Mouse (Mus musculus) hindbrain, embryonic 10.5 days (tissue): ENCODE results near the gene Stk4. TPM values are rescaled to one million over a fixed set of nuclear protein-coding genes. Genes with fewer than 3 reads are reported as not detected.

Experiments used
- DNase-seq: peaks from one replicate; pipeline ENCODE4 v3.0.0-alpha.2; 2017; ENCODE audit warnings: low spot score
- H3K27ac ChIP-seq: fragments of 300-500 bp; sonication (generic); 2 replicates; pipeline ENCODE4 v1.5.1; 2016; ENCODE audit warnings: mild to moderate bottlenecking, moderate library complexity
- H3K27me3 ChIP-seq: fragments of 300-500 bp; sonication (generic); 2 replicates; pipeline ENCODE4 v1.6.1; 2016; ENCODE audit warnings: mild to moderate bottlenecking; ENCODE audit not compliant: poor library complexity, insufficient read depth, severe bottlenecking
- H3K36me3 ChIP-seq: fragments of 300-500 bp; sonication (generic); 2 replicates; pipeline ENCODE4 v1.6.1; 2016; ENCODE audit warnings: mild to moderate bottlenecking, moderate library complexity
- H3K4me1 ChIP-seq: fragments of 300-500 bp; sonication (generic); replicated peaks from 2 replicates; pipeline ENCODE4 v1.6.1; 2016; ENCODE audit warnings: mild to moderate bottlenecking
- H3K4me3 ChIP-seq: fragments of 300-500 bp; sonication (generic); 2 replicates; pipeline ENCODE4 v1.5.1; 2016; ENCODE audit warnings: mild to moderate bottlenecking, moderate library complexity
- H3K9me3 ChIP-seq: fragments of 300-500 bp; sonication (generic); 2 replicates; pipeline ENCODE4 v1.6.1; 2016; ENCODE audit warnings: mild to moderate bottlenecking, moderate library complexity
- WGBS: fragments of 180-500 bp; shearing (Covaris S2); methylation state at CpG from one replicate; pipeline ENCODE4 v1.1.7; 2016; 5-methylcytosine and 5-hydroxymethylcytosine counted together
- polyA plus RNA-seq: library from polyadenylated mRNA; unstranded; fragments of >200 nt; fragmentation: Nextera tagmentation; extraction: Ambion mirVana; gene quantifications from 2 replicates; pipeline ENCODE4 v1.2.1, GENCODE M21; 2016

The Stk4 gene
- polyA plus RNA-seq, 1 experiment from 2014 or later = 30.8 TPM

DNA sequence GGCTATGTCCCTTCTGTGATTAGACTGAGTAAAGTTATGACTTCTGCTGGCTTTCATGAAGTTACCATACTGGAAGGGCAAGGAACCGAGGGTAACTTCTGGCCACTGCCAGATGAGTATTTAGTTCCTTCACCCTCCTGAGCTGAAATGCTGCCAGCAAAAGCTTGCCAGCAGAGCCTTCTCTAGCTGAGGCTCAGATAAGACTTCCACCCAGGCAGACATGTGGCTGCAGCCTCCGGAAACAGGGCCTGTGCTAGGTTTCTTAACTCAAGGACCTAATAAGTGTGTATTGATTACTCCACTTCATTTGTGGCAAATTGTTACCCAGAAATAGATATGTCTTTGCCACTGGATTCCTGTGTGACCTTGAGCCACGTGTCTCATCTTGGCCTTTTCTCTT, 103.3 kb downstream of the Stk4 start:
- Histone ChIP-seq H3K4me3 (no peak overlapping the region), H3K27ac (no peak overlapping the region), H3K4me1 (peaks cover 23% of the 10 kb centered on the region), H3K9me3 (no peaks in the 10 kb centered on the region), H3K36me3 (no peaks in the 10 kb centered on the region), H3K27me3 (peaks cover 70% of the 10 kb centered on the region)
- no peak for DNase-seq
- 78% methylated on average over 3 of the region's 3 CpGs for WGBS

- H3K9me3 ChIP-seq = no peaks in the 10 kb centered on the region
- H3K4me1 ChIP-seq = peaks cover 19% of the 10 kb centered on the region
- H3K36me3 ChIP-seq = no peaks in the 10 kb centered on the region
- 79% methylated on average over 8 of the region's 8 CpGs for WGBS
- H3K4me3 ChIP-seq = no peak overlapping the region
- H3K27ac ChIP-seq = no peak overlapping the region
- H3K27me3 ChIP-seq = peaks cover 56% of the 10 kb centered on the region
- no peak for DNase-seq
Measured at GRCm38 (mm10) chr2:164174649-164175395, 104.7 kb downstream of the Stk4 start.

GRCm38 (mm10) chr2:164175850-164176249, 105.7 kb downstream of the Stk4 start:
- Histone ChIP-seq H3K4me1 (peaks cover 8% of the 10 kb centered on the region), H3K27ac (no peak overlapping the region), H3K27me3 (peaks cover 46% of the 10 kb centered on the region), H3K9me3 (no peaks in the 10 kb centered on the region), H3K36me3 (no peaks in the 10 kb centered on the region), H3K4me3 (no peak overlapping the region)
- no peak for DNase-seq
- WGBS = 86% methylated on average over 3 of the region's 3 CpGs

GRCm38 (mm10) chr2:164177831-164178230, 107.7 kb downstream of the Stk4 start:
- 85% methylated on average over 5 of the region's 5 CpGs for WGBS
- Histone ChIP-seq H3K27ac (no peak overlapping the region), H3K27me3 (peaks cover 26% of the 10 kb centered on the region), H3K4me3 (no peak overlapping the region), H3K36me3 (no peaks in the 10 kb centered on the region), H3K9me3 (no peaks in the 10 kb centered on the region), H3K4me1 (no peaks in the 10 kb centered on the region)
- DNase-seq = no peak

DNA sequence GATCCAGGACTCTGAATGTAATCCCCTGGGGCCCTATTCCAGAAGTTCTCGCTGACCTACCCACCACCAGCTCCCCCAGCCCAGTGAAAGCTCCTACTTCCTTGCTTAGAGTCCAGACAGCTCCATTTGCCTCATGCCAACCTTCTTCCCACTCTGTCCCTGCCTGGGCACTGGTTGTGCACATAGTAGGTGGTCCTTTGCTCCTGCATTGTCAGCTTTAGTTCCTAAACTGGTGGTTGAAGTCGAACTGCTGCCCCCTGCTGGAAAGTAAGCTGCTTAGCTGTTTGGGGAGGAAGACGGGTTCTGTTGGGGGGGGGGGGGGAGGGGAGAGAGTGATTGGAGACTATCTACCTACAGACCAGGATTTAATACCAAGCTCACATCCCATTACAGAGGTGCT, 110.0 kb downstream of the Stk4 start:
- H3K27ac ChIP-seq = no peak overlapping the region
- H3K9me3 ChIP-seq = no peaks in the 10 kb centered on the region
- no peak for DNase-seq
- H3K4me3 ChIP-seq = no peak overlapping the region
- no peaks in the 10 kb centered on the region for H3K36me3 ChIP-seq
- 0 out of 2 replicates have a peak, but pooled peaks cover 6% of the 10 kb centered on the region for H3K4me1 ChIP-seq
- 46% methylated on average over 3 of the region's 3 CpGs for whole genome bisulfite sequencing
- H3K27me3 ChIP-seq = 0 out of 2 replicates have a peak, but pooled peaks cover 4% of the 10 kb centered on the region

DNA sequence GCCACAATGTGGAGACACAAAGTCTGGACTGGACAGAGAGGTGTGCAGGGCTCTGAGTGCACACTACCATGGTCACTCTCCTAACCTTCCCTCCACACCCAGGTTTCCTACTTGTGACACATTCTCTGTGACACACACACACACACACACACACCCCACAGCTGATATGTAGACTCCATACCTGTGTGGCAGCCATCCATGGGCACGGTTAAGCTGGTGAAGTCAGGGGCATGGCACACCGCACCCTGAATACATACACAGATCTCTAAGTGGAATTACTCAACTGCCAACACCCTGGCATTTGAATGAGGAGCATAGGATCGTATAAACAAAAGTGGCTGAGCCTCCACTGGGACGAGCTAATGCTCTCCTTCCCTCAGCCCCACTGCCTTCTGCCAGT, 110.6 kb downstream of the Stk4 start:
- Histone ChIP-seq H3K9me3 (no peaks in the 10 kb centered on the region), H3K27me3 (0 out of 2 replicates have a peak, but pooled peaks cover 4% of the 10 kb centered on the region), H3K4me3 (no peak overlapping the region), H3K4me1 (0 out of 2 replicates have a peak, but pooled peaks cover 6% of the 10 kb centered on the region), H3K36me3 (no peaks in the 10 kb centered on the region), H3K27ac (no peak overlapping the region)
- DNase-seq = no peak
- WGBS = 93% methylated on average over 4 of the region's 4 CpGs

- WGBS = 81% methylated on average over 7 of the region's 7 CpGs
- DNase-seq = no peak
Measured at GRCm38 (mm10) chr2:164182692-164183255, 112.7 kb downstream of the Stk4 start, which contains the start of gene Wfdc5. Wfdc5 (minus strand) TSS chr2:164182742.

DNA sequence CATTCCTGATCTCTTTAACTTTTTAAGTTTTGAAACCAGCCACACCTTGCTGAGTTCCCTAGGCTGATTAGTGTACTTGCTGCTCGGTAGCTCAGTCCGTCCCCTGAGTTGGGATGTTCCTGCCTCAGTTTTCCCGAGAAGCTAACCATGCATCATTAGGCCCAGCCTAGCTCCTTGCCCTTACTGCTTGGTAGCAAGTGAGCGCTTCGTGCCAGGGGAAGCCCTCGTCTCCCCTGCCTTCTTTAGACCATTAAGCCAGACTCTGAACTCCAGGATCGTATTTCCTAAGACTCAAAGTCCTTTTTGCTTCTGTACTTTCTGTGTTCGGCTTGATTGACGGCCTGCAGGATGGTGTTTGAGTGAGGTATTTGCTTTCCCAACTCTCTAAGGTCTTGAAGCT, 113.2 kb downstream of the Stk4 start:
- Histone ChIP-seq H3K4me1 (0 out of 2 replicates have a peak, but pooled peaks cover 6% of the 10 kb centered on the region), H3K9me3 (no peaks in the 10 kb centered on the region), H3K27me3 (no peaks in the 10 kb centered on the region), H3K4me3 (no peak overlapping the region), H3K36me3 (no peaks in the 10 kb centered on the region), H3K27ac (no peak overlapping the region)
- 74% methylated on average over 9 of the region's 9 CpGs for WGBS
- no peak for DNase-seq

More at GRCm38 (mm10) chr2:164182692-164183255, 112.7 kb downstream of the Stk4 start, which contains the start of gene Wfdc5:
- H3K36me3 ChIP-seq = no peaks in the 10 kb centered on the region
- H3K27ac ChIP-seq = no peak within 1 kb of the TSS
- H3K4me3 ChIP-seq = no peak within 1 kb of the TSS
- H3K27me3 ChIP-seq = no peaks in the 10 kb centered on the region
- H3K4me1 ChIP-seq = 0 out of 2 replicates have a peak, but pooled peaks cover 6% of the 10 kb centered on the region
- no peaks in the 10 kb centered on the region for H3K9me3 ChIP-seq

DNA sequence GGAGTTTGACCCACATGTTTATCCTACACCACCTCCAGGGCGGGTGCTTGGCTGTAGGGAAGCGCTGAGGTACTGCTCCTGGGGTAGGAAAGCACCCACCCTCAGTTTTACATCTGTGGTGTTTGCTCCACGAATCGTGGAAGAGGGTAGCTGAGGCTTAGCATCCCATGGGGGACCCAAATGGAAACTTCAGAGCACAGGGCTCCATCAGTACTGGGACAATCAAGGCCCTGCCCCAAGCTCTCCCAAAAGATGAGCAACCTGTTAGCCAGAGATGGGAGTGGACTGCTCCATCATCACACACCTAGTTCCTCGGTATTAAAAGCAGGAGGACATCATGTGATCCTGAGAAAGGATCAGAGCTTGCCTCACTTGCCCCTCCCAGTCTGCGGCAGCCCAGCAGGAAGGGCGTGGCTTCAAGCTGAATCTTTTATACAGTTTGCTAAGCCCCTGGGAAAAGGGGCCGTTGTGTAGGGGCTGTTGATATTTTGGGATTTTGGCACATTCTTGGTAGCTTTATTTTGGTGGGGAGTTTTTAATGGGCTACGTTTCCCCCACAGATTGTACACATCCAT, 114.1 kb downstream of the Stk4 start:
- Histone ChIP-seq H3K4me3 (no peak overlapping the region), H3K27ac (no peak overlapping the region), H3K36me3 (no peaks in the 10 kb centered on the region), H3K27me3 (no peaks in the 10 kb centered on the region), H3K9me3 (no peaks in the 10 kb centered on the region), H3K4me1 (0 out of 2 replicates have a peak, but pooled peaks cover 6% of the 10 kb centered on the region)
- WGBS = 46% methylated on average over 9 of the region's 9 CpGs
- DNase-seq = no peak

GRCm38 (mm10) chr2:164188722-164189121, 118.6 kb downstream of the Stk4 start:
- peak; percentile 10 for DNase-seq
- Histone ChIP-seq H3K27ac (no peak overlapping the region), H3K27me3 (peaks cover 9% of the 10 kb centered on the region), H3K9me3 (no peaks in the 10 kb centered on the region), H3K36me3 (no peaks in the 10 kb centered on the region), H3K4me3 (no peak overlapping the region), H3K4me1 (0 out of 2 replicates have a peak, but pooled peaks cover 6% of the 10 kb centered on the region)
- WGBS = 29% methylated on average over 5 of the region's 5 CpGs

GRCm38 (mm10) chr2:164190576-164190975, 120.5 kb downstream of the Stk4 start, which contains the start of gene Wfdc12:
Wfdc12 (minus strand) TSS chr2:164190608.
- Histone ChIP-seq H3K9me3 (no peaks in the 10 kb centered on the region), H3K27ac (no peak within 1 kb of the TSS), H3K4me3 (no peak within 1 kb of the TSS), H3K27me3 (peaks cover 9% of the 10 kb centered on the region), H3K36me3 (no peaks in the 10 kb centered on the region), H3K4me1 (no peaks in the 10 kb centered on the region)
- DNase-seq = no peak
- 86% methylated on average over 6 of the region's 6 CpGs for WGBS

- H3K4me3 ChIP-seq = no peak overlapping the region
- peaks cover 9% of the 10 kb centered on the region for H3K27me3 ChIP-seq
- no peaks in the 10 kb centered on the region for H3K9me3 ChIP-seq
- DNase-seq = no peak
- no peaks in the 10 kb centered on the region for H3K4me1 ChIP-seq
- no peaks in the 10 kb centered on the region for H3K36me3 ChIP-seq
- no peak overlapping the region for H3K27ac ChIP-seq
Measured at GRCm38 (mm10) chr2:164192279-164192678, 122.2 kb downstream of the Stk4 start.
